In the genomic region with DNA sequence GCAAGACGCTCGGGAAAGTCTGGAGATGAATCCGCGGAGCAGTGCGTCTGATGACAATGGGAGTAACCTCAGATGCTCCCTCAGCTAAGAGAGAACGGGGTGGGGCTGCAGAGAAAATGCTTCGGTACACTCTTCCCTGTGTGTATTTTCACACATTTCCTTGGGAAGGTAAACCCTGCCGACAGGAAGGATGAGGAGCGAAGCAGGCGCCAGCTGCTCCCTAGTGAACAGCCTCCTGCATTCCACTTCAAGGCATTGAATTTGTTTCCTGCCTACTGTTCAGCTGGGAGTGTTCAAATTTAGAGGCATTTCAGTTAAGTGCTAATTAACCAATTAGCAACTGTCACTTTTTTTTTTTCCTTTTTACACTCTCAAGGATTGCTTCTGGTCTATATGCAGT, we compare ENCODE assay signal across 11 mouse cellular contexts.
A peak's percentile ranks its signal among the peaks of the same experiment; 100 is the strongest.
DNase-seq lines count a peak whose midpoint lies in the region; ATAC-seq lines count a peak whose summit lies in the region.
"Had no signal": no experiment of that assay in that cellular context is flagged by ENCODE, and none has a peak within 500 bp of the region (broad histone marks: within the 10 kb centered on the region; RNA-seq: fewer than 3 reads in every experiment).

No protein-coding gene starts in this region.

- no peaks in the 10 kb centered on the region for H3K27me3 ChIP-seq in forebrain, embryonic 14.5 days (replicated peaks; ENCODE audit: control insufficient read depth, insufficient read depth, low read length)
- H3K27me3 ChIP-seq in liver, embryonic 11.5 days (replicated peaks; ENCODE audit: control insufficient read depth, insufficient read depth, low read length), result no peaks in the 10 kb centered on the region
- H3K27me3 ChIP-seq: CH12.LX; heart, embryonic 15.5 days had no signal

- no peaks in the 10 kb centered on the region for H3K36me3 ChIP-seq in forebrain, embryonic 14.5 days (ENCODE audit: control insufficient read depth, insufficient read depth, low read length)
- no peaks in the 10 kb centered on the region for H3K36me3 ChIP-seq in liver, embryonic 11.5 days (ENCODE audit: control insufficient read depth, insufficient read depth, low read length)
- H3K36me3 ChIP-seq: heart, embryonic 15.5 days had no signal

- H3K4me1 ChIP-seq in forebrain, embryonic 14.5 days (ENCODE audit: control insufficient read depth, insufficient read depth, low read length), result peaks cover 11% of the 10 kb centered on the region; the same call in 1 of the 2 replicates
- no peaks in the 10 kb centered on the region for H3K4me1 ChIP-seq in liver, embryonic 11.5 days (replicated peaks; ENCODE audit: control insufficient read depth, insufficient read depth, low read length)
- H3K4me1 ChIP-seq: heart, embryonic 15.5 days had no signal

- peak; percentile 23 to 24 for DNase-seq in layer of hippocampus, adult 8-10 months (ENCODE audit: low spot score in 2 of 2)
- no peak for DNase-seq in layer of hippocampus, postnatal 14 days (ENCODE audit: low spot score in 2 of 2)
- DNase-seq in cerebellum, adult 9-11 months, result peak; percentile 16
- DNase-seq in forebrain, embryonic 14.5 days (ENCODE audit: low spot score), result peak; percentile 90
- DNase-seq in right cerebral cortex, postnatal 10 days (ENCODE audit: low spot score in 2 of 2), result peak; percentile 64 to 79
- no peak for DNase-seq in liver, embryonic 11.5 days (ENCODE audit: low spot score)
- no peak for DNase-seq in testis, postnatal 14 days (ENCODE audit: low spot score)
- DNase-seq: kidney, postnatal 14 days had no signal

- peak overlapping the region; percentile 55; the same call in 1 of the 2 replicates for H3K27ac ChIP-seq in forebrain, embryonic 14.5 days (ENCODE audit: low read depth, low read length)
- H3K27ac ChIP-seq in liver, embryonic 11.5 days (ENCODE audit: low read depth, low read length), result no peak overlapping the region
- H3K27ac ChIP-seq: heart, embryonic 15.5 days; macrophage had no signal

- H3K9me3 ChIP-seq in forebrain, embryonic 14.5 days (replicated peaks; ENCODE audit: control insufficient read depth, low read length), result no peaks in the 10 kb centered on the region; the same call in 1 of the 2 replicates
- no peaks in the 10 kb centered on the region for H3K9me3 ChIP-seq in liver, embryonic 11.5 days (ENCODE audit: control insufficient read depth, low read length)
- H3K9me3 ChIP-seq: heart, embryonic 15.5 days had no signal

- WGBS in forebrain, embryonic 14.5 days, result 45% methylated on average over 10 of the region's 10 CpGs
- WGBS in liver, embryonic 11.5 days, result 52% methylated on average over 10 of the region's 10 CpGs

- H3K9ac ChIP-seq in forebrain, embryonic 14.5 days (ENCODE audit: low read length), result no peak overlapping the region
- no peak overlapping the region for H3K9ac ChIP-seq in liver, embryonic 11.5 days (ENCODE audit: low read depth, low read length)
- H3K9ac ChIP-seq: heart, embryonic 15.5 days had no signal

- no peak overlapping the region for H3K4me3 ChIP-seq in forebrain, embryonic 14.5 days (ENCODE audit: low read depth, low read length)
- no peak overlapping the region for H3K4me3 ChIP-seq in liver, embryonic 11.5 days (ENCODE audit: low read depth, low read length)
- H3K4me3 ChIP-seq: heart, embryonic 15.5 days had no signal

- peak; percentile 93 for ATAC-seq in forebrain, embryonic 14.5 days
- no peak for ATAC-seq in liver, embryonic 11.5 days (replicated peaks; ENCODE audit: low FRiP score)

- H3K4me2 ChIP-seq in forebrain, embryonic 14.5 days (ENCODE audit: low read length), result peak overlapping the region; percentile 34; the same call in 1 of the 2 replicates
- no peak overlapping the region for H3K4me2 ChIP-seq in liver, embryonic 11.5 days
- H3K4me2 ChIP-seq: heart, embryonic 15.5 days had no signal

Comparison
In these comparisons a context has a peak if more than half of its experiments do, and no peak if none do; other contexts are left out.
1. DNase-seq: peak in layer of hippocampus, adult 8-10 months (2 of 2), cerebellum, adult 9-11 months (single experiment), forebrain, embryonic 14.5 days (single experiment) and right cerebral cortex, postnatal 10 days (2 of 2); none in layer of hippocampus, postnatal 14 days (0 of 2), liver, embryonic 11.5 days (single experiment) and testis, postnatal 14 days (single experiment).